Mouse (Mus musculus): Measurements from ENCODE around the gene Rfng.

Rfng gene

GRCm38 (mm10) chr11:120820546-120820945 is 36.5 kb upstream of the Rfng start:
- TF ChIP-seq CTCF (conservative IDR thresholded peaks at IDR 0.05; ENCODE audit: low read length): no peak
- no peak for TF ChIP-seq POU5F1 (IDR thresholded peaks at IDR 0.05; ENCODE audit: borderline replicate concordance, low read length)
- TF ChIP-seq NANOG (IDR thresholded peaks at IDR 0.05; ENCODE audit: borderline replicate concordance, low read length): no peak

GRCm38 (mm10) chr11:120819556-120819955 is 35.5 kb upstream of the Rfng start:
- no peaks in the 10 kb centered on the region for H3K27me3 ChIP-seq (ENCODE audit: insufficient read depth, low read length)
- H3K36me3 ChIP-seq (ENCODE audit: insufficient read depth, low read length): peaks cover 87% of the 10 kb centered on the region

More at GRCm38 (mm10) chr11:120820546-120820945, 36.5 kb upstream of the Rfng start:
- Histone ChIP-seq H3K4me1 (replicated peaks; ENCODE audit: low read depth, low read length) (peaks cover 74% of the 10 kb centered on the region), H3K9me3 (ENCODE audit: low read length) (no peaks in the 10 kb centered on the region), H3K36me3 (ENCODE audit: insufficient read depth, low read length) (peaks cover 77% of the 10 kb centered on the region), H3K4me3 (replicated peaks; ENCODE audit: low read length) (peak overlapping the region; percentile 96; the same call in 1 of the 2 replicates), H3K27me3 (ENCODE audit: insufficient read depth, low read length) (no peaks in the 10 kb centered on the region)

GRCm38 (mm10) chr11:120818251-120818650 is 34.2 kb upstream of the Rfng start:
- Histone ChIP-seq H3K9me3 (ENCODE audit: low read length) (no peaks in the 10 kb centered on the region), H3K4me1 (replicated peaks; ENCODE audit: low read depth, low read length) (peaks cover 85% of the 10 kb centered on the region), H3K36me3 (ENCODE audit: insufficient read depth, low read length) (peaks cover 100% of the 10 kb centered on the region), H3K4me3 (replicated peaks; ENCODE audit: low read length) (no peak overlapping the region), H3K27me3 (ENCODE audit: insufficient read depth, low read length) (no peaks in the 10 kb centered on the region)
- TF ChIP-seq POU5F1 (IDR thresholded peaks at IDR 0.05; ENCODE audit: borderline replicate concordance, low read length): no peak
- no peak for TF ChIP-seq CTCF (conservative IDR thresholded peaks at IDR 0.05; ENCODE audit: low read length)
- TF ChIP-seq NANOG (IDR thresholded peaks at IDR 0.05; ENCODE audit: borderline replicate concordance, low read length): no peak

More at GRCm38 (mm10) chr11:120819556-120819955, 35.5 kb upstream of the Rfng start:
- TF ChIP-seq POU5F1 (IDR thresholded peaks at IDR 0.05; ENCODE audit: borderline replicate concordance, low read length) (no peak), NANOG (IDR thresholded peaks at IDR 0.05; ENCODE audit: borderline replicate concordance, low read length) (no peak), CTCF (conservative IDR thresholded peaks at IDR 0.05; ENCODE audit: low read length) (no peak)
- no peak overlapping the region for H3K4me3 ChIP-seq (replicated peaks; ENCODE audit: low read length)
- peaks cover 75% of the 10 kb centered on the region for H3K4me1 ChIP-seq (replicated peaks; ENCODE audit: low read depth, low read length)
- no peaks in the 10 kb centered on the region for H3K9me3 ChIP-seq (ENCODE audit: low read length)

GRCm38 (mm10) chr11:120817358-120817757 is 33.4 kb upstream of the Rfng start:
- no peak overlapping the region for H3K4me3 ChIP-seq (replicated peaks; ENCODE audit: low read length)
- peaks cover 85% of the 10 kb centered on the region for H3K4me1 ChIP-seq (replicated peaks; ENCODE audit: low read depth, low read length)
- TF ChIP-seq CTCF (conservative IDR thresholded peaks at IDR 0.05; ENCODE audit: low read length) (no peak), NANOG (IDR thresholded peaks at IDR 0.05; ENCODE audit: borderline replicate concordance, low read length) (no peak), POU5F1 (IDR thresholded peaks at IDR 0.05; ENCODE audit: borderline replicate concordance, low read length) (no peak)
- H3K9me3 ChIP-seq (ENCODE audit: low read length): no peaks in the 10 kb centered on the region
- no peaks in the 10 kb centered on the region for H3K27me3 ChIP-seq (ENCODE audit: insufficient read depth, low read length)
- peaks cover 100% of the 10 kb centered on the region for H3K36me3 ChIP-seq (ENCODE audit: insufficient read depth, low read length)

- H3K27me3 ChIP-seq (ENCODE audit: insufficient read depth, low read length): no peaks in the 10 kb centered on the region
- TF ChIP-seq CTCF (conservative IDR thresholded peaks at IDR 0.05; ENCODE audit: low read length) (no peak), POU5F1 (IDR thresholded peaks at IDR 0.05; ENCODE audit: borderline replicate concordance, low read length) (no peak), NANOG (IDR thresholded peaks at IDR 0.05; ENCODE audit: borderline replicate concordance, low read length) (no peak)
- peaks cover 100% of the 10 kb centered on the region for H3K36me3 ChIP-seq (ENCODE audit: insufficient read depth, low read length)
- no peak overlapping the region for H3K4me3 ChIP-seq (replicated peaks; ENCODE audit: low read length)
- H3K9me3 ChIP-seq (ENCODE audit: low read length): no peaks in the 10 kb centered on the region
- H3K4me1 ChIP-seq (replicated peaks; ENCODE audit: low read depth, low read length): peaks cover 83% of the 10 kb centered on the region
Observed at GRCm38 (mm10) chr11:120812068-120812467, 28.1 kb upstream of the Rfng start.

GRCm38 (mm10) chr11:120808010-120808409 is 24.0 kb upstream of the Rfng start:
- H3K36me3 ChIP-seq (ENCODE audit: insufficient read depth, low read length): peaks cover 84% of the 10 kb centered on the region
- no peaks in the 10 kb centered on the region for H3K9me3 ChIP-seq (ENCODE audit: low read length)

GRCm38 (mm10) chr11:120805375-120806298 is 21.6 kb upstream of the Rfng start:
- Histone ChIP-seq H3K9me3 (ENCODE audit: low read length) (no peaks in the 10 kb centered on the region), H3K36me3 (ENCODE audit: insufficient read depth, low read length) (peaks cover 60% of the 10 kb centered on the region), H3K4me1 (replicated peaks; ENCODE audit: low read depth, low read length) (peaks cover 72% of the 10 kb centered on the region), H3K27me3 (ENCODE audit: insufficient read depth, low read length) (no peaks in the 10 kb centered on the region), H3K4me3 (replicated peaks; ENCODE audit: low read length) (no peak overlapping the region)
- TF ChIP-seq CTCF (conservative IDR thresholded peaks at IDR 0.05; ENCODE audit: low read length) (no peak), NANOG (IDR thresholded peaks at IDR 0.05; ENCODE audit: borderline replicate concordance, low read length) (peak; percentile 90)

More at GRCm38 (mm10) chr11:120808010-120808409, 24.0 kb upstream of the Rfng start:
- peaks cover 85% of the 10 kb centered on the region for H3K4me1 ChIP-seq (replicated peaks; ENCODE audit: low read depth, low read length)
- H3K27me3 ChIP-seq (ENCODE audit: insufficient read depth, low read length): no peaks in the 10 kb centered on the region
- TF ChIP-seq POU5F1 (IDR thresholded peaks at IDR 0.05; ENCODE audit: borderline replicate concordance, low read length) (no peak), NANOG (IDR thresholded peaks at IDR 0.05; ENCODE audit: borderline replicate concordance, low read length) (no peak), CTCF (conservative IDR thresholded peaks at IDR 0.05; ENCODE audit: low read length) (no peak)
- no peak overlapping the region for H3K4me3 ChIP-seq (replicated peaks; ENCODE audit: low read length)

- Histone ChIP-seq H3K9me3 (ENCODE audit: low read length) (no peaks in the 10 kb centered on the region), H3K27me3 (ENCODE audit: insufficient read depth, low read length) (no peaks in the 10 kb centered on the region), H3K36me3 (ENCODE audit: insufficient read depth, low read length) (peaks cover 51% of the 10 kb centered on the region), H3K4me3 (replicated peaks; ENCODE audit: low read length) (no peak overlapping the region), H3K4me1 (replicated peaks; ENCODE audit: low read depth, low read length) (peaks cover 76% of the 10 kb centered on the region)
- TF ChIP-seq NANOG (IDR thresholded peaks at IDR 0.05; ENCODE audit: borderline replicate concordance, low read length) (no peak), POU5F1 (IDR thresholded peaks at IDR 0.05; ENCODE audit: borderline replicate concordance, low read length) (no peak), CTCF (conservative IDR thresholded peaks at IDR 0.05; ENCODE audit: low read length) (no peak)
Observed at GRCm38 (mm10) chr11:120804769-120805168, 20.8 kb upstream of the Rfng start.
